Mouse (Mus musculus) hindbrain, embryonic 11.5 days (tissue): ENCODE measurements around the gene Hcn1. TPM values are rescaled to one million over a fixed set of nuclear protein-coding genes. Genes with fewer than 3 reads are reported as not detected.

Experiments
- ATAC-seq: fragments of 200-750 bp; cut with Nextera tagmentation; 2 replicates; pipeline ENCODE4 v1.8.0; 2017; ENCODE audit warnings: mild to moderate bottlenecking, moderate TSS enrichment, moderate library complexity; ENCODE audit not compliant: low FRiP score
- DNase-seq: peaks from one replicate; pipeline ENCODE4 v3.0.0-alpha.2; 2015; ENCODE audit warnings: low spot score
- H3K27ac ChIP-seq: fragments of 300-500 bp; sonication (generic); 2 replicates; pipeline ENCODE4 v1.5.1; 2014; ENCODE audit warnings: mild to moderate bottlenecking, low read depth, low read length
- H3K27me3 ChIP-seq: fragments of 300-500 bp; sonication (generic); 2 replicates; pipeline ENCODE4 v1.6.1; 2014; ENCODE audit warnings: mild to moderate bottlenecking, low read length, moderate library complexity, mixed read lengths; ENCODE audit not compliant: control insufficient read depth, insufficient read depth
- H3K36me3 ChIP-seq: fragments of 300-500 bp; sonication (generic); 2 replicates; pipeline ENCODE4 v1.6.1; 2014; ENCODE audit warnings: mild to moderate bottlenecking, low read length, moderate library complexity, mixed read lengths; ENCODE audit not compliant: control insufficient read depth, insufficient read depth
- H3K4me1 ChIP-seq: fragments of 300-500 bp; sonication (generic); replicated peaks from 2 replicates; pipeline ENCODE4 v1.6.1; 2014; ENCODE audit warnings: low read length, mixed read lengths; ENCODE audit not compliant: control insufficient read depth, insufficient read depth
- H3K4me2 ChIP-seq: fragments of 300-500 bp; sonication (generic); replicated peaks from 2 replicates; pipeline ENCODE4 v1.6.1; 2014; ENCODE audit warnings: mild to moderate bottlenecking, low read depth, low read length
- H3K4me3 ChIP-seq: fragments of 300-500 bp; sonication (generic); 2 replicates; pipeline ENCODE4 v1.5.1; 2014; ENCODE audit warnings: low read depth, low read length
- H3K9ac ChIP-seq: fragments of 300-500 bp; sonication (generic); 2 replicates; pipeline ENCODE4 v1.6.1; 2014; ENCODE audit warnings: low read depth, low read length
- H3K9me3 ChIP-seq: fragments of 300-500 bp; sonication (generic); 2 replicates; pipeline ENCODE4 v1.6.1; 2016; ENCODE audit warnings: low read length; ENCODE audit not compliant: control insufficient read depth
- WGBS: fragments of 180-500 bp; shearing (Covaris S2); extraction: QIAGEN DNeasy Blood & Tissue Kit; methylation state at CpG from one replicate; pipeline ENCODE4 v1.1.7; 2014; 5-methylcytosine and 5-hydroxymethylcytosine counted together
- polyA plus RNA-seq: library from polyadenylated mRNA; unstranded; fragments of >200 nt; fragmentation: Nextera tagmentation; extraction: Ambion mirVana; gene quantifications from 2 replicates; pipeline ENCODE4 v1.2.1, GENCODE M21; 2014

The Hcn1 gene
- polyA plus RNA-seq, 1 experiment from 2014 or later: 0.06 TPM

GRCm38 (mm10) chr13:117671851-117672250 is 69.7 kb downstream of the Hcn1 start:
- no peak for DNase-seq
- no peak overlapping the region for H3K9ac ChIP-seq
- WGBS: 94% methylated on average over 1 of the region's 1 CpGs

DNA sequence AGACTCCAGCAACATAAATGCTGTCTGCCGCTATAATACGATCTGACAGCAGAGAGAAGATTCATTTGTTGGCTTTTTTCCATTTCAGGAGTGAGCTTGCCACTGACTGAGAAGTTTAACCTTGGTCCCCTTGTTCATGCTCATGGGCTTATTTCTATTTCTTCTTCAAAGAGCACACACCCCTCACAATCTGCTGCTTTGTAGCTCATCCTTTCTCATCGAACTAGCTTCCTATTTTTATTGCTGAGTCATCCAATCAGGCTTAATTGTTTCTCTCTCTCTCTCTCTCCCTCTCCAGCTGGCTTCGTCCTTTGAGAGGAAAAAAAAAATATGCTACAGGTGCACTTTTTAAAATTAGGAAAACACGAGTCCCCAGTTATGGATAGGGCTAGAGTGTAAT is 74.3 kb downstream of the Hcn1 start:
- Histone ChIP-seq H3K9me3 (no peaks in the 10 kb centered on the region), H3K4me1 (no peaks in the 10 kb centered on the region), H3K9ac (no peak overlapping the region), H3K36me3 (no peaks in the 10 kb centered on the region), H3K4me2 (no peak overlapping the region), H3K27me3 (no peaks in the 10 kb centered on the region), H3K4me3 (no peak overlapping the region), H3K27ac (no peak overlapping the region)
- no peak for DNase-seq
- 83% methylated on average over 5 of the region's 5 CpGs for WGBS
- no peak for ATAC-seq

More at GRCm38 (mm10) chr13:117671851-117672250, 69.7 kb downstream of the Hcn1 start:
- Histone ChIP-seq H3K4me3 (no peak overlapping the region), H3K4me2 (no peak overlapping the region), H3K27me3 (no peaks in the 10 kb centered on the region), H3K4me1 (no peaks in the 10 kb centered on the region), H3K9me3 (no peaks in the 10 kb centered on the region), H3K27ac (no peak overlapping the region), H3K36me3 (no peaks in the 10 kb centered on the region)
- no peak for ATAC-seq

GRCm38 (mm10) chr13:117687670-117688069 is 85.5 kb downstream of the Hcn1 start:
- DNase-seq (no peak), ATAC-seq (no peak)
- H3K4me1 ChIP-seq: no peaks in the 10 kb centered on the region
- H3K4me2 ChIP-seq: no peak overlapping the region
- H3K27me3 ChIP-seq: no peaks in the 10 kb centered on the region
- no peak overlapping the region for H3K27ac ChIP-seq
- H3K36me3 ChIP-seq: no peaks in the 10 kb centered on the region
- no peak overlapping the region for H3K4me3 ChIP-seq
- no peak overlapping the region for H3K9ac ChIP-seq
- WGBS: 91% methylated on average over 7 of the region's 7 CpGs
- no peaks in the 10 kb centered on the region for H3K9me3 ChIP-seq

DNA sequence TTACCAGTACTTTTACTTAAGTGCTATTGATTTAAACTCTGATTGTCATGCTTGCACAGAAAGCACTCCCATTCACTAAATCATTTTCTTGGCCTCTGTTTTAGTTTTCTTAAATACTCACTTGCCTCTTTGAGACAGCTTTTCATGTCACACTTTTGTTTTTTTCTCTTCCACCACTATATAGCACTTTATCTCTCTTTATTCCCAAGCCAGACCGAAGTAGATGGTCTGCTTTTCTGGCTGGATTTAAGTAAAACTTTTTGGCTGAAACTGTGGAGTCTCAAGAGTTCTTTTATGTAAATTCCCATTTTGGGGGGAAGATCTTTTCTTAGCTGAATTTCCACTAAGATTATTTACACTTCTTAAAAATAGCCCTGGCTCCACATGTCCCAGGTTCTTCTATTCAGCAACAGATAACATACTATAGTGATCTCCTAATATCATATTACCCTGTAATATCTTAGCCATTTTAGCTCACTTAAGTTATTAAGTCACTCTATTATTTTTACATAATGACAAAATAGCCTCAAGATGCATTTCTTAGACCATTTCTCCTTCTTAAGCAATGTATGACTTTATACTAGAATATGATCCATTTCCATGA is 92.7 kb downstream of the Hcn1 start:
- no peak for DNase-seq
- Histone ChIP-seq H3K36me3 (no peaks in the 10 kb centered on the region), H3K9ac (no peak overlapping the region), H3K4me3 (no peak overlapping the region), H3K9me3 (no peaks in the 10 kb centered on the region), H3K27me3 (no peaks in the 10 kb centered on the region), H3K27ac (no peak overlapping the region), H3K4me1 (no peaks in the 10 kb centered on the region), H3K4me2 (no peak overlapping the region)
- 79% methylated on average over 1 of the region's 1 CpGs for WGBS
- no peak for ATAC-seq

DNA sequence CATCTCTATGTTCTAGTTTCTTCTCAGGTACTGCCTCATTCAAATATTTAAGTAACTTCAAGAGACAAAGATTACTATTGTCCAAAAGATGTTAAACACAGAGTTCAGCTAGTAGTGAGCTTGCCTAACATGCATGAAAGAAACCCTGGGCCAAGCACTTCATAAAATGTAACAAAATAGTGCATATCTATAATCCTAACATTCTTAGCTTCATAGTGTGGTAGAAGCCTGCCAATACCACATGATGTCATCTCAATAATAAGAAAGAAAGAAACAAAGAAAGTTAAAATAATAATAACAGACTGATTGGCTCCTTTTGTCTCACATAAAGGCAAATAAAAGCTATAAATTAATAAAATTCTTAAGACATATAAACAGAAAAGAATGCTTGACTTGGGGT is 103.5 kb downstream of the Hcn1 start:
- H3K27ac ChIP-seq: no peak overlapping the region
- no peak for DNase-seq
- no peak for ATAC-seq
- no peaks in the 10 kb centered on the region for H3K27me3 ChIP-seq
- H3K4me2 ChIP-seq: no peak overlapping the region
- no peaks in the 10 kb centered on the region for H3K4me1 ChIP-seq
- no peaks in the 10 kb centered on the region for H3K36me3 ChIP-seq
- H3K9me3 ChIP-seq: no peaks in the 10 kb centered on the region
- H3K9ac ChIP-seq: no peak overlapping the region
- no peak overlapping the region for H3K4me3 ChIP-seq

DNA sequence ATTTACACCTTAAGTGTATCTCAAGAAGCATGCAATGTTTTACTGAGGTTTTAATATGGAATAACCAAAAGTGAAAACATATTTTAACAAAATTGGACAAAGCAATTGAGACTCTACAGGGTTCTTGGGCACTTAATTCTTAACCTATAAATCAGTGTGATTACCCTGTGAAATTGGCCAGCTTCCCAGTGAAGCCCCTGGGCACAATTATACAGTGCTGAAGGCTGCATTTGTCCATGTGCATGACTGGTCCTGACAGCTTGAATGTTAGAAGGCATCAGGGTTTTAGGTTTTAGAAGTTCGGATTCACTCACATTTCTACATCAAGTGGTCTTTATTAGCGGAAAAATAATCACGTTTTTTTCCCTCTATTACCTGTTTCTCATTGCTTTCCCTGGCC is 103.9 kb downstream of the Hcn1 start:
- Histone ChIP-seq H3K9ac (no peak overlapping the region), H3K27me3 (no peaks in the 10 kb centered on the region), H3K9me3 (no peaks in the 10 kb centered on the region), H3K4me1 (no peaks in the 10 kb centered on the region), H3K4me2 (no peak overlapping the region), H3K27ac (no peak overlapping the region), H3K36me3 (no peaks in the 10 kb centered on the region), H3K4me3 (no peak overlapping the region)
- DNase-seq: no peak
- WGBS: 93% methylated on average over 3 of the region's 3 CpGs
- ATAC-seq: no peak

GRCm38 (mm10) chr13:117706496-117706895 is 104.4 kb downstream of the Hcn1 start:
- no peak overlapping the region for H3K27ac ChIP-seq
- H3K36me3 ChIP-seq: no peaks in the 10 kb centered on the region
- no peak for ATAC-seq
- WGBS: 84% methylated on average over 2 of the region's 2 CpGs
- no peak overlapping the region for H3K4me2 ChIP-seq
- no peaks in the 10 kb centered on the region for H3K9me3 ChIP-seq
- DNase-seq: no peak
- no peaks in the 10 kb centered on the region for H3K4me1 ChIP-seq
- H3K9ac ChIP-seq: no peak overlapping the region
- H3K4me3 ChIP-seq: no peak overlapping the region
- no peaks in the 10 kb centered on the region for H3K27me3 ChIP-seq

DNA sequence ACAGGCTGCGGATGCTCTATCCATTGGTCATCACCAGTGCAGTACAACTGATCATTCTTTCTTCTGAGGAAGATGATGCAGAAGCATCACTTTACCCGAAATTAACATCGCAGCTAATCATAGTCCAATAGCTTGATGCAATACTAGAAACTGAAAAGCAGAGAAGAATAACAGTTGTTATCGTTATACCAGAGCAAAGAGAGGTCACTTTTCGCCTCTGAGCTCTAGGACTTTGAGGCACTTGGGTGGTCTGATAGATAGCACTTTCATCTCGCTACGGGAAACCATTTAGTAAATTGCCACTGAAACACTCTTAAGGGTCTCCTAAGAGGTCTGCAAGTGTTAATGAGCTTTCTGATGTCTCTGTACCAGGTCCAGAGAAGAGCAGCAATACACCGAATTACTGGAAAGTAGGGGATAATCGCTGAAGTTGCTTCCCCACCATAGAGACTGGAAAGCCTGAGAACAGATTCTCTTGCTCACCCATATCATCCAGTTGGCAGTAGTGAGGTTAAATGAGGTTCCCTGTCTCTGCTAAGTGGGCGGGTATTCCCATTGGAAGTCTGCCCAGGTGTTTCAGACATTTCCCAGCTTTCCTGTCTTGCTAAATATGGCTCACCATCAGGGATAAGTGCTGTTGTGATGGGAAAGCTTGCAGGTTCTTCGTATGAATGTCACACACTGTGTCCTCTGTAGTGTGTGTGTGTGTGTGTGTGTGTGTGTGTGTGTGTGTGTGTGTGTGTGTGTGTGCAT is 105.0 kb downstream of the Hcn1 start:
- DNase-seq: no peak
- no peaks in the 10 kb centered on the region for H3K36me3 ChIP-seq
- H3K27ac ChIP-seq: no peak overlapping the region
- no peak overlapping the region for H3K4me2 ChIP-seq
- H3K4me1 ChIP-seq: no peaks in the 10 kb centered on the region
- no peak for ATAC-seq
- WGBS: 86% methylated on average over 11 of the region's 11 CpGs
- no peaks in the 10 kb centered on the region for H3K27me3 ChIP-seq
- H3K9me3 ChIP-seq: no peaks in the 10 kb centered on the region
- H3K4me3 ChIP-seq: no peak overlapping the region
- no peak overlapping the region for H3K9ac ChIP-seq

DNA sequence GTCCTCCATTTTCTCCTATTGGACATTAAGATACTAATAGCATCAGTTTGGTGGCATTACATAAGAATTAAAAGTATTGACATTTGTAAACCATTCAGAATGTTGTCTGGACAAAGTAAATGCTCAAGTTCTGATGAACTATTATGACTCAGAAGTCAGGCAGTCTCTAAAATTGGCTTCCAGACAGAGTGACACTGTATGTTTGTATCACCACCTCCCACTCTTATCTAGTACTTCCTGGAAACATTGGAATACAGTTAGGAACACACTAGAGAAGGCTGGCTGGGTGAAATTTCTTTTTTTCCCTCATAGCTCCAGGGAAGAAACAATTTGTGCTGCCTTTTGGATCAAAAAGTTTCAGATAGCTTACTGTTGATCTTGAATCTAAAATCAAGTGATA is 108.7 kb downstream of the Hcn1 start:
- Histone ChIP-seq H3K9ac (no peak overlapping the region), H3K4me3 (no peak overlapping the region), H3K4me1 (no peaks in the 10 kb centered on the region), H3K27ac (no peak overlapping the region), H3K27me3 (no peaks in the 10 kb centered on the region), H3K36me3 (no peaks in the 10 kb centered on the region), H3K4me2 (no peak overlapping the region), H3K9me3 (no peaks in the 10 kb centered on the region)
- ATAC-seq (no peak), DNase-seq (no peak)
